Mouse (Mus musculus): ENCODE measurements around the gene Acvr1.

The Acvr1 gene

DNA sequence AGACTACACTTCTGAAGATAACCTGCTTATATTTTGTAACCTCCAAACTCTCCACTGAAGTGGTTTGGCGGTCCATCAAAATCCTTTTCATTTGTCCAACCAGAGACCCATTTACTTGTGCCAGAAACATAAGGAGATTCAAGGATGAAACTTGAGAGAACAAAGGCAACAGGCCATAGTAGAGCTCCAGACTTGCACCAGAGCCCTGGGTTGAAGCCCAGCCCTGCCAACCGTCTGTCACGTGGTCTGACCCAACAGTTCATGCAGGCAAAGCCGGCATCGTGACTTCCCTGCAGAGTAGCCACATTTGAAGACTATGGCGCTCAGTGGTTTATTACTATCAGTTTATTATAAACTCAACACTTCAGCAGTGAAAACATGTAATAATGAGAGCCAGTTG is 45.3 kb downstream of the Acvr1 start:
- no peak for DNase-seq (ENCODE audit: low read depth in 2 of 2, low spot score in 2 of 2)

DNA sequence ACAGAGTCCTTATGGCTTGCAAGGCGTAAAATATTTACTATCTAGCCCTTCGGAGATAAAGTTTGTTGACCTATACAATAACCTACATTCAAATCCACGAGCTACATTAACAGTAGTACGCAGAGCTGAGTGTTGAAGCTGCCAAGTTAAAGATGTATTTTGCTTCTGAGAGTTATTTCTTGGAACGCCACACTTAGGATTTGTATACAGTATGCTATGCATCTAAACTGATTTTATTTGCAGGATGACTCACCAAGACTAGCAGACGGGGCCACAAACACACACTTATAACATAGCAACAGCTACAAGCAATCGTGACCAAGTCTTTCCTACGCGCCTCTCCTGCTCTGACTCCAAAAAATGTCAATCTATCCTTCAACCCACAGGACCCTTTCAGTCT is 46.2 kb downstream of the Acvr1 start:
- no peak for DNase-seq (ENCODE audit: low read depth in 2 of 2, low spot score in 2 of 2)

DNA sequence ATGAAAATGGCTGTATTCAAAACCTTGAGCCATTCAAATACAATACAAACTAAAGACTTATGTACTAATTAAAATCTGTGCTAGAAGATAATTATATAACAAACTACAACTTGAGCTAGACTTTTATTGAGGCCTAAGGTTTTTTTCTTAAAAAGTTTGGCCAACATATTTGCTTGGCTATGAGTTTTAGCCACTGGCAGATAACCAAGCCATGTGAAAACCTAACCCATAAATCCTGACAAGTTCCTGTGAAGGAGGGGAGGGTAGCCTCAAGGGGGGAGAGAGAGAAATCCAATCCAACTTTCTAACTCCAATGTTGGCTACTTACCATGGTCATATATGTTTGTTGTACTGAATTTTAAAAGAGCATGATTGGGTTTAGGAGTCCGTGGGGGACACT is 48.4 kb downstream of the Acvr1 start:
- DNase-seq (ENCODE audit: low read depth in 2 of 2, low spot score in 2 of 2): no peak

DNA sequence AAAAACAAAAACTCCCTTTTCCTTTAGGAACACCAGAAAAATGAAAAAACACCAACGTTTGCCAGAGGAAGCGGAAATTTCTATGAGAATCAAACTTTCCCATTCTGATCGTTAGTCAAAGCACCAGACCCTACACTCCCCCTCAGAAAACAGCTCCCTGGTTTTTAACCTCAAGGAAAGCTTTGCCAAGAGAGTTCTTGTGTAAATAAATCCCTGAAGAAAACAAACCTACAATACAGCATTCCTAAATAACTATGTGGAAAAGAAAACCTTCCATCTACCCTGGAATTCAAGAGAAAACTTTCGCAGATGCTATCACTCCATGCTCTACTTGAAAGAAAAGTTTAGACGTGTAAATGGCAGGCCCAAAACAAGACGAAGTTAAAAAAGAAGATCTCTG is 50.0 kb downstream of the Acvr1 start:
- no peak for DNase-seq (ENCODE audit: low read depth in 2 of 2, low spot score in 2 of 2)

DNA sequence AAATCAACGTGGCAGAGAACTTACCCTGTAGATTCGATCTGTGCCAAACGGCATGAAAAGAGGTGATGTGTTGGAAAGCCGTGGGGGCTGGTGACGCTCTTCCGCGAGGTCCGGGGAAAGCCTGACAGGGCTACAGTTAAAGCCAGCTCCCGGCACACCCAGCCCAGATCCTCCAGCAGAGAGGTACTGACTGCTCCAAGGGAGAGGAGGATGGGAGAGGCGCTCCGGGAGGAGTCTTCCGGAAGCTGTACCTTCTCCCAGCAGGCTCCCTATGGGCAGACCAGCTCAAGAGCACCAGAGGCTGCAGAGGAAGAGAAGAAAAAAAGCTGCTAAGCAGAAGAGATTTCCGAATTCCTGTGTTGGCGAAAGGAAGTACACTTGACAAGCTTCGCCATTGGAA is 51.0 kb downstream of the Acvr1 start:
- DNase-seq (ENCODE audit: low read depth in 2 of 2, low spot score in 2 of 2): no peak

DNA sequence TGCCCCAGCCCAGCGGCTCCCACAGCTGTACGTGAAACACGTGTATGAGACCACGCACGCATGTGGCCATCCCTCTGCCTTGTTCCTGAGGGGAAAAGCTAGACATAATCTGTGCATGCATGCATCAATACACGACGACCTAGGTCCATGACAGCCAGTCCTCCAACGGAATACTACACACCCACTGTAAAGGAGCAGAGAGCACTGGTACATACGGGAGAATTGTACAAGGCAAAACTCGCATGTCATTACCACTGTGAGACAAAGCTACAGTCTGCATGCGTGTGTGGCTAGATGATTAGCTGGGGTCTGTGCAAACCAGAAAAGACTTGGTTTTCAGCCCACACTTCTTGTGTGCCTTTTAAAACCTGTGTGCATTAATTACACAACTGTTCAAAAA is 52.5 kb downstream of the Acvr1 start:
- no peak for DNase-seq (ENCODE audit: low read depth in 2 of 2, low spot score in 2 of 2)

DNA sequence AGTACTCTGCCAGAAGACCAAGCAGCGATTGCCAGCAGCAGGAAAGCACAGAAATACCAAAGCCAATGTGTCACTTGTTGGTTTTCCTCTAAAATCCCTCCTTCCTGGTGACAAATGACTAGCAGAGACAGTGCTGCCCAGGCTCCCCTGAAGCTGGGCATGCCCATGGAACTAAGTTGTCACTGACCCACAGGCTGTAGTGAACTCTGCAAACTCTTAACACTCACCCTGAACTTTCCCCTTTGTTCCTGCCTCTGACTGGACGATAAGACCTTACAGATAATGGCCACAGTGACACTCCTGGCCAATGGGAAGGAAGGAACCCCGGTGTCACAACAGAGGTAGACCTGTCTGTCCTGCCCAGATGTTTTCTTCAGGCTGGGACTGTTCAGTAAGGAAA is 53.7 kb downstream of the Acvr1 start:
- DNase-seq (ENCODE audit: low read depth in 2 of 2, low spot score in 2 of 2): no peak

DNA sequence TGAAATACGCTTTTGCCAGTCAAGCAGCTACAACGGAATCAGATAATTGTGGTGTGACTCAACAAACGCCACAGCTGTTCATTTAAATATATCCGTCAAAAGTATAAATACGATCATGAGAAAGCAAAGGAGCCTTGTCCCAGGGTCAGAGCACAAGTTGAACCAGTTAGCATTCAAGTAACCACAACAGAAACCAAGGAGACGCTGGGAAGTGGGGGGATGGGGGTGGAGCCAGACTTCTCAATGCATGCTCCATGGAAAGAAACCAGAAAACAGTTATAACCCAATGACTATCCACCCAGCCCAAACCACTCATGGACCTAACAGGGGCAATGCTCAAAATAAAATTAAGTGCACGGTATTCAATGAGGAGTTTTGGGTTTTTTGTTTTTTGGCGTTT is 56.8 kb downstream of the Acvr1 start:
- DNase-seq (ENCODE audit: low read depth in 2 of 2, low spot score in 2 of 2): no peak

DNA sequence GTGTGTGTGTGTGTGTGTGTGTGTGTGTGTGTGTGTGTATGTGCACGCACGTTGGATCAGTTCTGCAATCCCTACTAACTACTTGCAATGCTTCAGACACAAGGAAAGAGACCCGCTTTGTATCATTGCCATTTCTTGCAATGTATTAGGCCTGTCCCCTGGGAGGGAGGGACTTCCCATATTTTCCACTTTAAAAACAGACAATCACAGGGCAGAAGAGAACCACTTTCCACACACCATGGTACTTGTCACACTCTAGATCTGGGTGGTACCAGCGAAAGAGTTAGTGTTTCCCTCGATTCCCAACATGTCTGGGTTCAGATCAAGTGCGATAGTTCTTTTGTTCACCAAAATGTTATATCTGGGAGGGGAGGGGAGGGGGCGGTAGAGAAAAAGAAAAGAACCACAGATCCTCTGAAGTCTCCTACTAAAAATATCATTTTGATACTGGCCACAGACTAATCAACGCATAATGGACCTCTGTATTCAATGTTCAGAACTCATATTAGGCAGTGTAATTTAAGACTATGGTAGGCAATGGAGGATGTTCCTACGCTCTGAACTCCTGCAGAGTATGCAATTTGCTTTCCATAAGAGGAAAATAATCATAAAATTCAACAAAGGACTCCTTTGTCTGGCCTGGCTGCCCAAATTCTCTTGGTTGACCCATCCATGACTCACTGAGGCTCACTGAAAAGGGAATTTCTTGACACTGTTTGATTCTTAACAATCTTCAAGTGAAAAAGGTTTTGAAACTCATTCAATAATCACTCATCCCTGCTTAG is 61.5 kb downstream of the Acvr1 start:
- no peak for DNase-seq (ENCODE audit: low read depth in 2 of 2, low spot score in 2 of 2)

DNA sequence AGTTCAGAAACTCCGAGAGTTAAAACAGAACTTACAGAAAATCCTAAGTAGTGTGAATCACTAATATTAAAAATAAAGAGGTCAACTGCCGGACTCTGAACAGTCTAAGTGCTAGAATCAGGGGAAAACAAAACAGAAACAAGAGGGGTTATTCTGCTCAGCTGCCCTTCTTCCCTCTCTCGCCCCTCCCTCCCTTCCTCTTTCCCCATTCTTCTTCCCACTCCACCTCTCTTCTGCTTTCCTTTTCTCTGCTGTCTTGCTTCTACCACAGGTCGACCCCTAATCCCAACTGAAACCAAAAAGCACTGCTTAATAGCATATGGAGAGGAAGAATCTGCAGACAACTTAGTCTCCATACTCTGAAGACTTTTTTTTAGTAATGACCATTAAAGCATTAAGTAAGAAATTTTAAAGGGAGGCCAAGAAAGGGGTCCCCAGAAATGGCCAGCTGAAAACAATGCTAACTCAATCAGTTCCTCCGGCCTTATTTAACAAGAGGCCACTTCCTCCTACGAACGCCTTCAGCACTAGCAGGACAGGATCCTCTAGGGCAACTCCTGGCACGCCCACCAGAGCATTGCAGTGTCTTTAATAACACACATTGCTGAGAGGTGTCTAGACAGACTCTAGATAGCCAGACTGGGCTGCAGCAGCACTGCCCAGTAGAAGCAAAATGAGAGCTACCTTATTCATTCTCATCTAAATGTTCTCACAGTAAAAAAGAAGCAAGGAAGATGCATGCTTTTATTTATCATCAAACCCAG is 70.1 kb downstream of the Acvr1 start:
- no peak for DNase-seq (ENCODE audit: low read depth in 2 of 2, low spot score in 2 of 2)

DNA sequence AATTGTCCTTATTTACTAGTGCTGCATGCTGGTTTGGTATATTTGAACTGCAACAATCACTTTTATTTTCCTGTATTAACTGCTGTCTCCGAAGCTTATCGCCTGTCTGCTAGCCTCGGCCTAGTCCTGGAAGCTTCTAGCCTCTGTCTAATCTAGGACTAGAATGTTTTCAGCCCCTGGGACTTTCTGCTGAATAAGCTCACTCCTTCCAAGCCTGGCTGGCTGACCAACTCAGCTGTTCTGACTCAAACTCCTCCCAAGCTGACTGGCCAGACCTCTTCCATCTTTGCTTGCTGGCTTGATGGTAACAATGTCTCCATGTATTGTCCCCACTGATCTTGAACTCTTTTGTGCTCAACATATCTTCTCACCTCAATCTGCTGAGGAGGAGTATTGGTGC is 71.7 kb downstream of the Acvr1 start:
- no peak for DNase-seq (ENCODE audit: low read depth in 2 of 2, low spot score in 2 of 2)

DNA sequence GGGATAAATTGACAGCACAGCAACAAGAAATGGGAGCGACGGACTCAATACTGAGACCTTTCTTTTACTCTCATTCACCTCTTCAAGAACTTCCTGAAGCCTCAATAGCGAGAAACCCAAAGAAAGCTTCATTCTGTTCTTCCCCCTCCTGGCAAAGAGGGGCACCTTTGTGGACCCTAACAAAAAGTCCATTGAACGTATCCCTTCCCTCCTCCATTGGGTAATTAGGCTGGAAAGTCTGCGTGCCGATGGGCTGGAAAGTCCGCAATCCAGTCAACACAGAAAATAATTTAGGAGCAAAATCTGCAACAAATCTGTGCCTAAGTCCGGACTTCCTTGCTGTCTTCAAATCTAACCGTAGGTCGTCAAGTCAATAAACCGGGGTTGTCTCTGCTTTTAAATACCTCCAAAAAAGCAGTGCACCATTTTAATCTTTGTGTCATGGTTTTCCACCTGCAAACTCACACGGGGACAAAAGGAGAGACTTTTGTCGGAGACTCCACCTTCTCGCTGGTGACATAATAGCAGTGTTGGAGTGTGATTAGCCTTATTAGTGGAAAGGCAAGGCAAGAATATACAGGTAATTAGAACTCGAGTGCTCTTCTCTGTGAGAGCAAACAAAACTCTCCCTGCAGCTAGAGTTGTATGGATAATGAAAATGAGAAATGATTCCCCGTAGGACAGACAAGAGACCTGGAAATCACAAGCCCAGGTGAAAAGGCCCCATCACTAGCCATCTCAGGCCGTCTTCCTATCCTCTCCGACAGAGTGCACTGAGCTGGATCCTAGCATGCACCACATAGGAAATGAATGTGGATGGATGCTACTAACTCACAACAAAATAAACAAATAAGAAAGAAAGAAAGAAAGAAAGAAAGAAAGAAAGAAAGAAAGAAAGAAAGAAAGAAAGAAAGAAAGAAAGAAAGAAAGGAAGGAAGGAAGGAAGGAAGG is 73.0 kb downstream of the Acvr1 start:
- no peak for DNase-seq (ENCODE audit: low read depth in 2 of 2, low spot score in 2 of 2)

DNA sequence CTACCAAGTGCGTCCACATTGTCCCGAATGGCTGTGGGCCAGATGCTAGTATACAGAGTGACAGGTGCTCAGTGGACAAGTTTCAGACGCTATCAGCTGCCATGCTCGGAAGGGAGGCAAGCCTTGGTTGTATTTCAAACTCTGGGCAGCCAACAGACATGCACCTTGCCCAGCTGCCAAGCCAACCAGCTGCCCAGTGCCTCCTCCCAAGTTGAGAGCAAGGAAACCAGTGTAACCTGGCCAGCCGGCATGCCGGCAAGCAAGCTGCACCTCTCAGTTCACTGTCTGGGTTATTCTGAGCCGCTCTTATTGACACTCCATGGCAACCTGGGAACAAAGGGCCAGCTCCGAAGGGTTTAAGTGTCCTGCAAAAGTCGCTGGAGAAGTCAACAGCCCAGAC is 77.7 kb downstream of the Acvr1 start:
- DNase-seq (ENCODE audit: low read depth in 2 of 2, low spot score in 2 of 2): no peak

DNA sequence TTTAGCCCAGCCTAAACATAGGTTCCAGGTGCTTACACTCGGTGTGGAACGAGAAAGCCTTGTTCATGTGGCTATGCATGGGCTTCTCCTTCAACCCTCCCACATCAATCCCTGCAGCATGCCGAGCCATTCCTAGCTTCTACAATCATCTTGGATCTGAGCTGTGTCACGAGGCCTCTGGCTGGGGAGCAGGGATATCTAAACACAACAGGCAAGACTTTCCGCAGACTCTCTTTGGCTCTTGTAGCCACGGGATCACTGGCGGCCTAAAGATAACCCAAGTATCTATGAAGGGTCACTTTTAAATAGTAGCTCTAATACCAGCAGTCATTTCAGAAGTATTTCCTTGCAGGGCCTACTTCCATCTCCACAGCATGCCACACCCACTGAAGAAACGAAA is 78.6 kb downstream of the Acvr1 start:
- no peak for DNase-seq (ENCODE audit: low read depth in 2 of 2, low spot score in 2 of 2)

DNA sequence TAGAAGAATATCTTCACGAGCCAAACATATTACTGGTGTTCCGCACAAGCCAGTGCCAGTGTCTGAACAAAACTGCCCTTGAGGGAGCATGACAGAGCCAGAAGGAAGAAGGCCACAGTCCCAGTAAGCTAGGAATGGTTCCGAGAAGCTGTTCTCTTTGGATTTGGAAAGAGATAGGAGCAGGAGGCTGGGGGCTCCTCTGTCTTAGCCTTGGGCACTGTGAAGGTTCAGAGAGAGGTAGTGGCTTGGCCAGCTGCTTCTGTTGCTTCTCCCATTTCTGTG is 79.7 kb downstream of the Acvr1 start:
- DNase-seq (ENCODE audit: low read depth in 2 of 2, low spot score in 2 of 2): no peak

DNA sequence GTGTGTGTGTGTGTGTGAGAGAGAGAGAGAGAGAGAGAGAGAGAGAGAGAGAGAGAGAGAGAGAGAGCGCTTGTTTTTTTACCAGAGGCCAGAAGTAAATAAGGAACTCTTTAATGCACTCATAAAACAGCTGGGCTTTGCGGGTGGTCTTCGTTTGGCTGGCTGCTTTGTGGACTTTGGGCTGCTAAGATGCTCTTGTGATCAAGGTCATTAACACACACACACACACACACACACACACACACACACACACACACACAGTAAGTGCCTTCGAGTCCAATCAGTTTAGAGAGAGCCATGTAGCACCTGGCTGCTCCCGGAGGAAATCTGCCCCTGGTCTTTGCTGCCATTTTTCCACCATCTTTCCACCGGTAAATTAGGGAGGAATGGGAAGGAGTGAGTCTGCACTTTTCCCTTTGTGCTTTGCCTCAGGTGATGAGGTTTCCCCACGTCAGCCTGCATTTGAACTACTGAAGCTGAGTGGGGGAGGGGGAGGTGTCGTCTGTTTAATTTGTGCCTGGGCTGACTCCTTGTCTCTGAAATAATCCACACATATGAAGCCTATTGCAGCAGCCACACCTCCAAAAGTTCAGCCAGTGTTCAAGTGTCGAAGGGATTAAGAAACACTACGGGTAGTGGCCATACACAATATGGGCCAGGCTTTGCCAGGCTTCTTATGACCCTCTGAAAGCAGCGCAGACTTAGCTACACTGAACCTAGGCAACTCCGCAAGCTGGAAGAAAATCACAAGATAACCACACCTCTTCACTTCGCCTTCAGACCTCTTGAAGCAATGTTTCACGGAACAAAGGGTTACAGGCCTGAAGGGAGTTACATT is 80.3 kb downstream of the Acvr1 start:
- DNase-seq (ENCODE audit: low read depth in 2 of 2, low spot score in 2 of 2): no peak

DNA sequence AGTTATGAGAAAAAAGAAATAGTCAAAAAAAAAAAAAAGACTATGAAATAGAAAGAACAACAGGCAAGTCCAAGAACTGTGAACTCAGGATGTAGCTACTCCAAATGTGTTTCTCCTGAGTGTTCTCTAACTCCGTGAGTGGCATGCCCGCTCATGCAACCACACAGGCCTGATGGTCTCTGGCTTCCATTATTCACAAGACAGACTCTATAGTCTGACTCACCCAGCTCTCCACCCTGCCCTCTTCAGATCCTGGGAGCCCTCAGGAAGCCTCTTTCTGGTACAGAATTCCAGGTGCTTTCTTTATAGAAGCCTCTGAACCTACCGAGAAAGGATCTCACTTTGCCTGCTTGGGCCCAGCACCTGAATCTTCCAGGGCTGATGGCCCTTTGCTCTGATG is 81.3 kb downstream of the Acvr1 start:
- no peak for DNase-seq (ENCODE audit: low read depth in 2 of 2, low spot score in 2 of 2)

DNA sequence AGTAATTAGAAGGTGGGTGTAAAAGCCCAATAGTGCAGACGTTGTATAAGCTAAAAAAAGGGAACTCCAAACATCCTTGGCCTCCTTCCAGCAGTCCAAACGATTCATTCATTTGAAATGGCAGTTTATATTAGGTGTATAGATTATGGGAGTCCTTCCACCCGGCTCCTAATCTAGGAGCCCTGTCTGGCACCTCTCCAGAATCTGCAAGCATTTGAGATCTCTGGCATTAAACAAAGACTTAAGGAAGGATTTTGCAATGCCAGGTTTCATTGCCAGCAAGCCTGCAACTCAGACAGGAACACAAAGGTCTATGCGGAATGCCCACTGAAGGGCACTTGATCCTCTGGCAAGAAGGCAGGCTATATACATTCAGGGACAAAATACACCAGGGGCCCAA is 81.8 kb downstream of the Acvr1 start:
- no peak for DNase-seq (ENCODE audit: low read depth in 2 of 2, low spot score in 2 of 2)

DNA sequence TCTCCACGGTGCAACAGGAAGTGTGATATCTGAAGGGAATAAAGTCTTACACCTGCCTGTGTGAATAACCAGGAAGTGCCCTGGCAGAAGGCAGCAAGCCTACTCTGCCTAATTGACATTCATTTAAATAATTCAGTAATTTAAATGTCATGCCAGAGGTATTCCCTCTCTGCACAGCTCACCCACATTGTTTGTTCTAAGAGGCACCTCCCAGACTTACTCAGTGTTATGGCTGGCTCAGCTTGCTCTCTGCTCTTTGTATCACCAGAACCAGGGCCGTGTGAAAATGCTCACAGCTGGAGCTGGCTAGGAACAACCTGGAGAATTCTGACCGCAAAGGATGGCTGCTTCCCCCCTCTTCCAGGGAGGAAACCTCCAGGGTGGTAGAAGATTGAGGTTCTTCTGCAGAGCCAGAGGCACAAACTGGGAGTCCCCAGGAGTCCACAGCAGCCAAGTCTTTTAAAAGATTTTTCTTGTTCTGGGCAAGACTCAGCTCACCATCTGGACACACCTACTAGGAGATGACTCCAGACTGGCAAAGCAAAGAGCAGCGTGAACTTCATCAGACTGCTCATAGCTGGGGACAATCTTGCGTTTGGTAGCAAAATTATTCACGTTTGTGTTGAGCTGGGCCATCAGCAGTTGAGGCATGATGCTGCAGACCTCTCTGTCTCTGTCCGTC is 82.5 kb downstream of the Acvr1 start:
- no peak for DNase-seq (ENCODE audit: low read depth in 2 of 2, low spot score in 2 of 2)

DNA sequence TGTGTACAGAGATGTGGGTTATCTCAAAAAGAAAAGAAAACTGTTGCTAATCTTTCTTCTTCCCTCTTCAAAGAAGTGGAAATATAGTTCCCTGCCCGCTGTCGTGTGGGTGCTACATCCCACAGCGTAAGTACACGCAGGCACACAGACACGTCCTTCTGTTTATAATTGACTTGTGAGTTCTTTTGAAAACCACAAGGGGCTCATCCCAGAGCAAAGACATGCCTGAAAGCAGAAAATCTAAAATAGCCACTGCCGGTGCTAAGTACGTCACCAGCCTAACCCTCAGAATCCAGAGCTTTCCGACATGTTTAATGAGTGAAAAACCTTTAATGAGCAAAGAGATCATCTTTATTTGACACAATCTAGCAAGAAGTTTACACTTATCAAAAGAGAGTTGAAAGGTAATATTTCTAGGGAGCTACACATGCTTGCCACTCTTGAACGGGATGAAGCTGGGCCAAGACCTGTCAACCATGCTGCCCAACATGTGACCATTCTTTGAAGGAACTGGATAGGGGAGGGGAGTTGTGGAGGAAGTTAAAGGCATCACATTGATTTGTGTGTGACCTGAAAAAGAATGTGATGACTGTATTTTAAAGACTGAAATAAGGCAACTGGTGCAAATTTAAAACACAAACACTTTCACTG is 85.4 kb downstream of the Acvr1 start:
- DNase-seq (ENCODE audit: low read depth in 2 of 2, low spot score in 2 of 2): no peak
